ENCODE assay signal across 10 mouse cellular contexts in genomic region chr14:8608559-8609171, GRCm38 (mm10). TPM values are rescaled to one million over a fixed set of nuclear protein-coding genes. Genes with fewer than 3 reads are reported as not detected.
DNase-seq lines count a peak whose midpoint lies in the region; ATAC-seq lines count a peak whose summit lies in the region.
"Had no signal": no experiment of that assay in that cellular context is flagged by ENCODE, and none has a peak within 500 bp of the region (broad histone marks: within the 10 kb centered on the region; RNA-seq: fewer than 3 reads in every experiment).

No protein-coding gene starts in this region.

- ATAC-seq in embryonic facial prominence, embryonic 11.5 days (replicated peaks; ENCODE audit: insufficient number of reproducible peaks, low FRiP score, low TSS enrichment, low read depth): 0 out of 2 replicates have a peak, but pooled peaks have one; percentile 44
- peak; percentile 66; the same call in 1 of the 2 replicates for ATAC-seq in stomach, embryonic 15.5 days (ENCODE audit: insufficient read depth, low FRiP score, low read depth)

- H3K9ac ChIP-seq in embryonic facial prominence, embryonic 11.5 days (replicated peaks; ENCODE audit: low read length): peak overlapping the region; percentile 22; the same call in 1 of the 2 replicates
- H3K9ac ChIP-seq in stomach, embryonic 15.5 days: no peak overlapping the region

- DNase-seq in gastrocnemius, postnatal 10 days: peak; percentile 48
- DNase-seq in gastrocnemius, adult 18-20 months (ENCODE audit: low spot score): no peak
- peak; percentile 39 for DNase-seq in adrenal gland, adult 2 months
- peak; percentile 80 for DNase-seq in embryonic facial prominence, embryonic 11.5 days (ENCODE audit: low spot score)
- peak; percentile 65 for DNase-seq in hindbrain, embryonic 10.5 days (ENCODE audit: low spot score)
- DNase-seq in layer of hippocampus, postnatal 10 days (ENCODE audit: low spot score in 2 of 2): peak; percentile 75 to 81
- peak; percentile 57 for DNase-seq in midbrain, embryonic 10.5 days (ENCODE audit: low spot score)

- H3K4me1 ChIP-seq in embryonic facial prominence, embryonic 11.5 days (ENCODE audit: control insufficient read depth, insufficient read depth, low read length): no peaks in the 10 kb centered on the region
- peaks cover 13% of the 10 kb centered on the region for H3K4me1 ChIP-seq in hindbrain, embryonic 10.5 days (replicated peaks)
- peaks cover 6% of the 10 kb centered on the region; the same call in 1 of the 2 replicates for H3K4me1 ChIP-seq in midbrain, embryonic 10.5 days
- H3K4me1 ChIP-seq in stomach, embryonic 15.5 days: no peaks in the 10 kb centered on the region

- WGBS in embryonic facial prominence, embryonic 11.5 days: 4% methylated on average over 3 of the region's 3 CpGs
- WGBS in hindbrain, embryonic 10.5 days: 8% methylated on average over 3 of the region's 3 CpGs
- 7% methylated on average over 3 of the region's 3 CpGs for WGBS in midbrain, embryonic 10.5 days
- WGBS in stomach, embryonic 15.5 days: 1% methylated on average over 3 of the region's 3 CpGs

- H3K4me3 ChIP-seq in embryonic facial prominence, embryonic 11.5 days (ENCODE audit: low read depth, low read length): no peak overlapping the region
- no peak overlapping the region for H3K4me3 ChIP-seq in hindbrain, embryonic 10.5 days
- no peak overlapping the region for H3K4me3 ChIP-seq in midbrain, embryonic 10.5 days
- H3K4me3 ChIP-seq in stomach, embryonic 15.5 days (replicated peaks): no peak overlapping the region

- no peaks in the 10 kb centered on the region for H3K9me3 ChIP-seq in embryonic facial prominence, embryonic 11.5 days (replicated peaks; ENCODE audit: control insufficient read depth, low read length)
- no peaks in the 10 kb centered on the region for H3K9me3 ChIP-seq in hindbrain, embryonic 10.5 days
- no peaks in the 10 kb centered on the region for H3K9me3 ChIP-seq in midbrain, embryonic 10.5 days (replicated peaks)
- no peaks in the 10 kb centered on the region for H3K9me3 ChIP-seq in stomach, embryonic 15.5 days
- H3K9me3 ChIP-seq: G1E had no signal

- H3K27ac ChIP-seq in embryonic facial prominence, embryonic 11.5 days (replicated peaks; ENCODE audit: low read depth, low read length): no peak overlapping the region
- H3K27ac ChIP-seq in hindbrain, embryonic 10.5 days: peak overlapping the region; percentile 74; the same call in 1 of the 2 replicates
- H3K27ac ChIP-seq in midbrain, embryonic 10.5 days (replicated peaks): 0 out of 2 replicates have a peak overlapping the region, but pooled peaks have one; percentile 52
- no peak overlapping the region for H3K27ac ChIP-seq in stomach, embryonic 15.5 days
- H3K27ac ChIP-seq: macrophage had no signal

- no peaks in the 10 kb centered on the region for H3K27me3 ChIP-seq in embryonic facial prominence, embryonic 11.5 days (ENCODE audit: control insufficient read depth, insufficient read depth, low read length)
- H3K27me3 ChIP-seq in hindbrain, embryonic 10.5 days (ENCODE audit: insufficient read depth, poor library complexity, severe bottlenecking): no peaks in the 10 kb centered on the region
- H3K27me3 ChIP-seq in midbrain, embryonic 10.5 days (ENCODE audit: low read depth, poor library complexity, severe bottlenecking): no peaks in the 10 kb centered on the region
- no peaks in the 10 kb centered on the region for H3K27me3 ChIP-seq in stomach, embryonic 15.5 days (replicated peaks)

- H3K36me3 ChIP-seq in embryonic facial prominence, embryonic 11.5 days (replicated peaks; ENCODE audit: control insufficient read depth, insufficient read depth, low read depth, low read length): no peaks in the 10 kb centered on the region
- no peaks in the 10 kb centered on the region for H3K36me3 ChIP-seq in hindbrain, embryonic 10.5 days
- H3K36me3 ChIP-seq in midbrain, embryonic 10.5 days: no peaks in the 10 kb centered on the region
- no peaks in the 10 kb centered on the region for H3K36me3 ChIP-seq in stomach, embryonic 15.5 days
- H3K36me3 ChIP-seq: G1E had no signal

- no peak overlapping the region for H3K4me2 ChIP-seq in embryonic facial prominence, embryonic 11.5 days (ENCODE audit: low read depth, low read length)
- no peak overlapping the region for H3K4me2 ChIP-seq in stomach, embryonic 15.5 days

RNA-seq across cellular contexts. Expression of gene 4930452B06Rik, which starts 57.4 kb away (rescaled TPM):
- 1 to 10 TPM in 1 of 2 experiments, under 1 TPM in 1; 0.87 to 1.5 TPM for total RNA-seq in gastrocnemius, postnatal 10 days (2021)
- not detected for total RNA-seq in gastrocnemius, adult 18-20 months (2021)
- under 1 TPM; 0.52 to 0.59 TPM for total RNA-seq in adrenal gland, adult 2 months (2021)
- 0.18 and 0.22 TPM in 2 replicates for polyA plus RNA-seq in adrenal gland, adult 2 months (2012; rRNA removed)
- polyA plus RNA-seq in embryonic facial prominence, embryonic 11.5 days (2014; fragmentation: Nextera tagmentation; extraction: Ambion mirVana): 13.7 and 14.6 TPM in 2 replicates
- 10.8 and 10.9 TPM in 2 replicates for polyA plus RNA-seq in hindbrain, embryonic 10.5 days (2016; fragmentation: Nextera tagmentation; extraction: Ambion mirVana)
- 1 to 10 TPM; 7.6 to 9.0 TPM for total RNA-seq in layer of hippocampus, postnatal 10 days (2021)
- 10.4 and 12.2 TPM in 2 replicates for polyA plus RNA-seq in midbrain, embryonic 10.5 days (2016; fragmentation: Nextera tagmentation; extraction: Ambion mirVana)
- polyA plus RNA-seq in stomach, embryonic 15.5 days (2015; fragmentation: Nextera tagmentation; extraction: Ambion mirVana): 11.0 and 11.2 TPM in 2 replicates
- polyA plus RNA-seq: G1E, macrophage had no signal

Comparison
In these comparisons a context has a peak if more than half of its experiments do, and no peak if none do; other contexts are left out.
1. H3K27ac ChIP-seq: peak in hindbrain, embryonic 10.5 days (single experiment) and midbrain, embryonic 10.5 days (single experiment); none in embryonic facial prominence, embryonic 11.5 days (single experiment) and stomach, embryonic 15.5 days (single experiment).